In genomic region chr3:104643810-104644270, GRCm38 (mm10) we compare ENCODE assay signal across 8 mouse cellular contexts. TPM values are rescaled to one million over a fixed set of nuclear protein-coding genes. Genes with fewer than 3 reads are reported as not detected.
A peak's percentile ranks its signal among the peaks of the same experiment; 100 is the strongest.
DNase-seq lines count a peak whose midpoint lies in the region; ATAC-seq lines count a peak whose summit lies in the region.

No protein-coding gene starts in this region.

- no peak overlapping the region for H3K4me3 ChIP-seq in kidney, embryonic 15.5 days (replicated peaks)
- H3K4me3 ChIP-seq in liver, embryonic 12.5 days: no peak overlapping the region
- no peak overlapping the region for H3K4me3 ChIP-seq in neural tube, embryonic 12.5 days

- no peak overlapping the region for H3K9ac ChIP-seq in kidney, embryonic 15.5 days
- no peak overlapping the region for H3K9ac ChIP-seq in liver, embryonic 12.5 days
- no peak overlapping the region for H3K9ac ChIP-seq in neural tube, embryonic 12.5 days

- H3K4me2 ChIP-seq in kidney, embryonic 15.5 days: no peak overlapping the region
- H3K4me2 ChIP-seq in liver, embryonic 12.5 days: peak overlapping the region; percentile 31
- no peak overlapping the region for H3K4me2 ChIP-seq in neural tube, embryonic 12.5 days (replicated peaks)

- peaks cover 21% of the 10 kb centered on the region for H3K4me1 ChIP-seq in kidney, embryonic 15.5 days
- peaks cover 79% of the 10 kb centered on the region for H3K4me1 ChIP-seq in liver, embryonic 12.5 days
- 0 out of 2 replicates have a peak, but pooled peaks cover 8% of the 10 kb centered on the region for H3K4me1 ChIP-seq in neural tube, embryonic 12.5 days

- no peaks in the 10 kb centered on the region for H3K27me3 ChIP-seq in kidney, embryonic 15.5 days
- no peaks in the 10 kb centered on the region for H3K27me3 ChIP-seq in liver, embryonic 12.5 days (replicated peaks)
- no peaks in the 10 kb centered on the region for H3K27me3 ChIP-seq in neural tube, embryonic 12.5 days (replicated peaks)

- H3K36me3 ChIP-seq in kidney, embryonic 15.5 days: no peaks in the 10 kb centered on the region
- peaks cover 13% of the 10 kb centered on the region; the same call in 1 of the 2 replicates for H3K36me3 ChIP-seq in liver, embryonic 12.5 days
- no peaks in the 10 kb centered on the region for H3K36me3 ChIP-seq in neural tube, embryonic 12.5 days

- peak; percentile 61 for DNase-seq in T-cell, adult 2 months (ENCODE audit: low spot score)
- peak; percentile 32 to 59 for DNase-seq in heart, adult 9 months (ENCODE audit: low spot score in 2 of 2)
- peak; percentile 53 to 65 for DNase-seq in thymus, postnatal 36 days

- ATAC-seq in CD4-positive, CD25-positive, alpha-beta regulatory T cell, adult 4 months: peak; percentile 79
- peak; percentile 63 for ATAC-seq in common myeloid progenitor, adult 5-6 weeks (replicated peaks; ENCODE audit: low read depth, poor library complexity, severe bottlenecking)
- ATAC-seq in kidney, embryonic 15.5 days (replicated peaks; ENCODE audit: low FRiP score): peak; percentile 74
- peak; percentile 80 for ATAC-seq in liver, embryonic 12.5 days
- ATAC-seq in neural tube, embryonic 12.5 days (ENCODE audit: low FRiP score, low read depth): peak; percentile 61; the same call in 1 of the 2 replicates

- no peaks in the 10 kb centered on the region for H3K9me3 ChIP-seq in kidney, embryonic 15.5 days (replicated peaks)
- H3K9me3 ChIP-seq in liver, embryonic 12.5 days (replicated peaks): no peaks in the 10 kb centered on the region
- no peaks in the 10 kb centered on the region for H3K9me3 ChIP-seq in neural tube, embryonic 12.5 days

- WGBS in kidney, embryonic 15.5 days: 5% methylated on average over 2 of the region's 2 CpGs
- 7% methylated on average over 2 of the region's 2 CpGs for WGBS in liver, embryonic 12.5 days (ENCODE audit: insufficient replicate concordance)
- 13% methylated on average over 2 of the region's 2 CpGs for WGBS in neural tube, embryonic 12.5 days

- H3K27ac ChIP-seq in kidney, embryonic 15.5 days: no peak overlapping the region
- peak overlapping the region; percentile 65 for H3K27ac ChIP-seq in liver, embryonic 12.5 days
- no peak overlapping the region for H3K27ac ChIP-seq in neural tube, embryonic 12.5 days

RNA-seq across cellular contexts. Expression of gene Slc16a1, which starts 5.4 kb away (rescaled TPM):
- polyA plus RNA-seq in CD4-positive, CD25-positive, alpha-beta regulatory T cell, adult 4 months (2017; shearing (Covaris generic)): 1 to 10 TPM; 6.0 to 6.6 TPM
- total RNA-seq in common myeloid progenitor, adult 5-6 weeks (2017): 82.4 and 85.1 TPM in 2 replicates
- 47.9 and 48.5 TPM in 2 replicates for polyA plus RNA-seq in kidney, embryonic 15.5 days (2015; fragmentation: Nextera tagmentation; extraction: Ambion mirVana)
- polyA plus RNA-seq in liver, embryonic 12.5 days (2016; fragmentation: Nextera tagmentation; extraction: Ambion mirVana): 95.7 and 96.9 TPM in 2 replicates
- polyA plus RNA-seq in neural tube, embryonic 12.5 days (2016; fragmentation: Nextera tagmentation; extraction: Ambion mirVana): 17.9 and 21.3 TPM in 2 replicates
